8 mouse cellular contexts compared by ENCODE assay signal in the genomic region with DNA sequence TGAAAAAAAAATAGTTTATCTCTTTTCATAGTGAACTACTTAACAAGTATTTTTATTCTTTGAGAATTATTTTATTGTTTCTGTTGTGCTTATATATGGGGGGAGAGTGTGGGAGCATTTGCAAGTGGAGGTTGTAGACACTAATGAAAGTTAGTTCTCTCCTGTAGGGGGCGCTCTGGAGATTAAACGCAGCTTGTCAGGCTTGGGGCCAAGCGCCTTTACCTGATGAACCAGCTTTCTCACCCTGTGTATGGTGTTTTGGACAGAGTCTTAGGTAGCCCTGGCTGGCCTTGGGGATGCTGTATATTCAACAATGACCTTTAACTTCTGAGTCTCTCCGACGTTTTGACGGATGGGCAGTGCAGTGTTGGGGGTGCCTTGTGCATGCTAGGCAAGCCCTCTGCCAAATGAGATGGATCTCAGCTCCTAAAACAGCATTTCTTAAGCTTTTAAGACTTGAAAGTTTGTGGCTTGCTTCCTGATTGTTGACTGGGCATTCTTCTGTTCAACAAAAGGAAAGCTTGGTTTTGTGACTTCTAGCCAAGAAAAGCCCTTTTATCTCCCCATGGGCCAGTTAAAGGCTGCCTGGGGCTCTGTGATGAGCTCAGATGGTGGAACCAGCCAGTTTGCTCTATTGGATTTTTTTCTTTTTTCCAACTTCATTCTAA.
DNase-seq lines count a peak whose midpoint lies in the region; ATAC-seq and TF ChIP-seq lines count a peak whose summit lies in the region.

No protein-coding gene starts in this region.

- WGBS in intestine, postnatal 0 days = 30% methylated on average over 6 of the region's 6 CpGs
- WGBS in intestine, embryonic 16.5 days = 27% methylated on average over 6 of the region's 6 CpGs

- no peak overlapping the region for H3K4me2 ChIP-seq in intestine, postnatal 0 days (replicated peaks; ENCODE audit: low read depth)
- no peak overlapping the region for H3K4me2 ChIP-seq in intestine, embryonic 16.5 days (ENCODE audit: low read depth, low read length)

- ATAC-seq in intestine, postnatal 0 days = no peak
- ATAC-seq in intestine, embryonic 16.5 days = no peak
- no peak; the same call in 1 of the 2 replicates for ATAC-seq in G1E (ENCODE audit: extremely low read depth, insufficient number of reproducible peaks, low FRiP score, poor library complexity, severe bottlenecking)
- ATAC-seq in common myeloid progenitor, adult 5-6 weeks (replicated peaks; ENCODE audit: low read depth, poor library complexity, severe bottlenecking) = peak; percentile 30; the same call in 1 of the 2 replicates

- peaks cover 12% of the 10 kb centered on the region; the same call in 1 of the 2 replicates for H3K4me1 ChIP-seq in intestine, postnatal 0 days (replicated peaks; ENCODE audit: control insufficient read depth, insufficient read depth, low read length)
- H3K4me1 ChIP-seq in intestine, embryonic 16.5 days (ENCODE audit: control insufficient read depth, insufficient read depth, low read length) = peaks cover 33% of the 10 kb centered on the region
- peaks cover 89% of the 10 kb centered on the region for H3K4me1 ChIP-seq in G1E (ENCODE audit: insufficient read depth, low read depth, low read length)

- no peaks in the 10 kb centered on the region for H3K9me3 ChIP-seq in intestine, postnatal 0 days (ENCODE audit: control insufficient read depth)
- H3K9me3 ChIP-seq in intestine, embryonic 16.5 days (ENCODE audit: control insufficient read depth, low read length) = no peaks in the 10 kb centered on the region
- H3K9me3 ChIP-seq in G1E (replicated peaks) = no peaks in the 10 kb centered on the region

- H3K4me3 ChIP-seq in intestine, postnatal 0 days (ENCODE audit: low read depth, low read length) = no peak overlapping the region
- H3K4me3 ChIP-seq in intestine, embryonic 16.5 days (ENCODE audit: low read length) = no peak overlapping the region
- H3K4me3 ChIP-seq in G1E (ENCODE audit: low read depth, low read length) = no peak overlapping the region

- DNase-seq in G1E (ENCODE audit: low spot score) = no peak
- DNase-seq in lung, postnatal 36 days = peak; percentile 38
- DNase-seq in urinary bladder, postnatal 10 days (ENCODE audit: low spot score) = no peak
- DNase-seq in frontal cortex, adult 2 months (ENCODE audit: extremely low spot score in 1 of 2, low spot score in 1 of 2) = no peak
- no peak for DNase-seq in spleen, adult 12 weeks (ENCODE audit: low spot score)

- no peaks in the 10 kb centered on the region for H3K27me3 ChIP-seq in intestine, postnatal 0 days (replicated peaks; ENCODE audit: control insufficient read depth, insufficient read depth, low read length)
- H3K27me3 ChIP-seq in intestine, embryonic 16.5 days (replicated peaks; ENCODE audit: control insufficient read depth, insufficient read depth, low read length) = no peaks in the 10 kb centered on the region
- no peaks in the 10 kb centered on the region for H3K27me3 ChIP-seq in G1E (ENCODE audit: insufficient read depth, low read length)

- TF ChIP-seq CTCF in intestine, postnatal 0 days (IDR thresholded peaks at IDR 0.05; ENCODE audit: low read depth) = peak; percentile 60
- 0 out of 2 replicates have a peak, but pooled peaks have one; percentile 10 for TF ChIP-seq CTCF in G1E (IDR thresholded peaks at IDR 0.05; ENCODE audit: low read depth, low read length)

- no peak overlapping the region for H3K9ac ChIP-seq in intestine, postnatal 0 days (ENCODE audit: low read depth, low read length)
- H3K9ac ChIP-seq in intestine, embryonic 16.5 days (ENCODE audit: low read depth, low read length) = no peak overlapping the region

- H3K36me3 ChIP-seq in intestine, postnatal 0 days (ENCODE audit: control insufficient read depth, insufficient read depth) = no peaks in the 10 kb centered on the region
- H3K36me3 ChIP-seq in intestine, embryonic 16.5 days (ENCODE audit: control insufficient read depth, insufficient read depth, low read length) = no peaks in the 10 kb centered on the region
- peaks cover 1% of the 10 kb centered on the region for H3K36me3 ChIP-seq in G1E (replicated peaks)

- H3K27ac ChIP-seq in intestine, postnatal 0 days (ENCODE audit: low read depth, low read length) = no peak overlapping the region
- H3K27ac ChIP-seq in intestine, embryonic 16.5 days (ENCODE audit: low read length) = no peak overlapping the region
